Mouse (Mus musculus) kidney, adult 18-20 months (tissue): ENCODE data around the gene Stox1.

Experiments used
- DNase-seq: peaks from one replicate; pipeline ENCODE4 v3.0.0; 2021

The Stox1 gene

GRCm38 (mm10) chr10:62664963-62665590 is 60.9 kb downstream of the Stox1 start:
- DNase-seq: peak; percentile 62

DNA sequence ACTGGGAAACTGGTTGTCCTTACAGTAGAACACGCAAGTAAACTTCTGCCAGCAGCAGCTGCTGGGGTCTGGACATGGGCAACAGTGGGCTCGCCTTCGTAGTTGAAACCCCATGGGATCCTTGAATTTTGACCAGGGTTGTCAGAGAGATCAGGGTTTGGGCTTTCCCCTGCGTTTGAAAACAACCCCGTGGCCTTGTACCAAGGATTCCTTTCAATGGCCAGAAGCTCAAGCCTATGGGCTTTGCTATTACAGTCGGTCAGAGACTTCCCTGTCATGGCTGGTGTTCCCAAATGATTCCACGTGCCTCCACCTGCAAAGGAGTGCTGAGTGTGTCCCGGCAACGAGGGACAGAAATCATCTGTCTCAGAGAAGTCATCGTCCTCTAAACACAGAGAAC is 61.8 kb downstream of the Stox1 start:
- no peak for DNase-seq

GRCm38 (mm10) chr10:62656711-62657110 is 69.2 kb downstream of the Stox1 start:
- DNase-seq: no peak

- DNase-seq: no peak
Measured at GRCm38 (mm10) chr10:62651961-62652360, 74.0 kb downstream of the Stox1 start.

DNA sequence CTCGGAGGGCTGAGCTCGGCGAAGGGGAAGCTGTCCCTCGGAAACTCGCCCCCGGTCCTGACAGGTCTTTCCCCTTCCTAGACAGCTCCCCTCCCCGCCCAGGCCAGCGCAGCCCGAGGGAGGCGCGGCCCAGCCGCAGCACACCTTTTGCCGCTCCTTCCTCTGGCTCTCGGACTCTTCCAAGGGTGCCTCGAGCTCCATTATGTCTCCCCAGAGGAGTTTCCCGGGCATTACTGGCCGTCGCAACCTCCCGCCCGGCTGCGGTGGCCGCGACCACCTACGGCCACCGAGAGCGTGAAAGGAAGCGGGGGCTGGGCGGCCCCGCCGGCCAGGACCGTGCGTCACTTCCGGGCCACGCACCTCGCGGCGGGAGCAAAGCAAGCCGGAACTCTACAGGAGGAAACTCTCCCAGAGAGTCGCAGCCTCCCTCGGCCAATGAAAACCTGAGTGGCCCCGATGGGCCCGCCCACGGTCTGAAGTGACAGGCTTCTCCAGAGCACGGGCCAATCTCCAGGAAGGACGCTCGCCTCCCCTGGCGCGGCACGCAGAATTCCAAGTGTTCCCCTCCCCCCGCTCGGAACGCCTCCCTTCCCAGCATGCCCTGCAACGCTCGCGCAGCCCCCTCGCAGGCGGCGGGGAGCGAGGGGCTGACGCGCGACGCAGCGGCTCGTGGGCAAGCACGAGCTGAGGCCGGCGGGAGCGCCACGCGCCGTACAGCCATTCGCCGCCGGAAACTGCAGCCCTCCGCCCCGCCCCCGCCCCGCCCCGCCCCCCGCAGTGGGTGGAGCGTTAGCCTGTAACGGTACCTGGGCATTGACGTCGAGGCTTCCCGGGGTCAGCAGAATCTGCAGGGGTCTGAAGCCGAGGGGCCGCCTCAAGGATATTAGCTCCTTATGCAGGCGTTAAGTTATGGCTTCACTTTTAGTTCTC is 74.8 kb downstream of the Stox1 start, which contains the start of gene Ddx50:
TSS of gene Ddx50 (minus strand) at position 338 of the 930 bp plus-strand sequence.
- DNase-seq: peak; percentile 98

- no peak for DNase-seq
Measured at GRCm38 (mm10) chr10:62650358-62650782, 75.6 kb downstream of the Stox1 start.
